Mouse (Mus musculus) heart, embryonic 10.5 days (tissue): ENCODE measurements at regions not wholly inside any gene's neighbourhood (a gene's known extent, or its start where the extent isn't known, plus 50 kb on each side); places are given as distances from the start of the nearest gene placed in this dataset.

Source experiments
- DNase-seq: peaks from one replicate; pipeline ENCODE4 v3.0.0-alpha.2; 2017; ENCODE audit warnings: low spot score
- H3K27ac ChIP-seq: fragments of 300-500 bp; sonication (generic); 2 replicates; pipeline ENCODE4 v1.5.1; 2016; ENCODE audit warnings: mild to moderate bottlenecking
- H3K27me3 ChIP-seq: fragments of 300-500 bp; sonication (generic); 2 replicates; pipeline ENCODE4 v1.6.1; 2016; ENCODE audit warnings: mild to moderate bottlenecking; ENCODE audit not compliant: poor library complexity, insufficient read depth, severe bottlenecking
- H3K36me3 ChIP-seq: fragments of 300-500 bp; sonication (generic); 2 replicates; pipeline ENCODE4 v1.6.1; 2016; ENCODE audit warnings: mild to moderate bottlenecking, moderate library complexity
- H3K4me1 ChIP-seq: fragments of 300-500 bp; sonication (generic); 2 replicates; pipeline ENCODE4 v1.6.1; 2016; ENCODE audit warnings: mild to moderate bottlenecking
- H3K4me3 ChIP-seq: fragments of 300-500 bp; sonication (generic); 2 replicates; pipeline ENCODE4 v1.5.1; 2016; ENCODE audit warnings: mild to moderate bottlenecking, moderate library complexity
- H3K9me3 ChIP-seq: fragments of 300-500 bp; sonication (generic); 2 replicates; pipeline ENCODE4 v1.6.1; 2016; ENCODE audit warnings: mild to moderate bottlenecking, moderate library complexity
- WGBS: fragments of 180-500 bp; shearing (Covaris S2); methylation state at CpG from one replicate; pipeline ENCODE4 v1.1.7; 2016; 5-methylcytosine and 5-hydroxymethylcytosine counted together

- Histone ChIP-seq H3K4me1 (peaks cover 25% of the 10 kb centered on the region), H3K27ac (peak overlapping the region; percentile 87), H3K36me3 (no peaks in the 10 kb centered on the region), H3K4me3 (no peak overlapping the region), H3K9me3 (no peaks in the 10 kb centered on the region), H3K27me3 (no peaks in the 10 kb centered on the region)
- DNase-seq = peak; percentile 45
- 36% methylated on average over 6 of the region's 6 CpGs for WGBS
Measured at GRCm38 (mm10) chr7:111155995-111156394, 73.2 kb upstream of the Eif4g2 start.

- WGBS = 83% methylated on average over 13 of the region's 13 CpGs
- Histone ChIP-seq H3K9me3 (no peaks in the 10 kb centered on the region), H3K27me3 (no peaks in the 10 kb centered on the region), H3K36me3 (no peaks in the 10 kb centered on the region), H3K4me3 (no peak overlapping the region), H3K4me1 (peaks cover 40% of the 10 kb centered on the region), H3K27ac (no peak overlapping the region)
- peak; percentile 64 for DNase-seq
Measured at GRCm38 (mm10) chr7:111154217-111154616, 71.4 kb upstream of the Eif4g2 start.

GRCm38 (mm10) chr7:111150540-111150939 lies 67.7 kb upstream of the Eif4g2 start:
- Histone ChIP-seq H3K27me3 (no peaks in the 10 kb centered on the region), H3K4me1 (peaks cover 20% of the 10 kb centered on the region; the same call in 1 of the 2 replicates), H3K9me3 (no peaks in the 10 kb centered on the region), H3K4me3 (no peak overlapping the region), H3K36me3 (no peaks in the 10 kb centered on the region), H3K27ac (peak overlapping the region; percentile 36; the same call in 1 of the 2 replicates)
- DNase-seq = peak; percentile 17
- 67% methylated on average over 5 of the region's 5 CpGs for WGBS

GRCm38 (mm10) chr7:111150115-111150514 lies 67.3 kb upstream of the Eif4g2 start:
- WGBS = 63% methylated on average over 5 of the region's 5 CpGs
- DNase-seq = peak; percentile 41
- H3K27ac ChIP-seq = peak overlapping the region; percentile 36; the same call in 1 of the 2 replicates
- H3K36me3 ChIP-seq = no peaks in the 10 kb centered on the region
- no peaks in the 10 kb centered on the region for H3K9me3 ChIP-seq
- H3K27me3 ChIP-seq = no peaks in the 10 kb centered on the region
- H3K4me1 ChIP-seq = peaks cover 20% of the 10 kb centered on the region; the same call in 1 of the 2 replicates
- no peak overlapping the region for H3K4me3 ChIP-seq

- no peaks in the 10 kb centered on the region for H3K36me3 ChIP-seq
- 81% methylated on average over 6 of the region's 6 CpGs for WGBS
- no peak overlapping the region; the same call in 1 of the 2 replicates for H3K27ac ChIP-seq
- no peaks in the 10 kb centered on the region for H3K9me3 ChIP-seq
- no peaks in the 10 kb centered on the region for H3K27me3 ChIP-seq
- DNase-seq = no peak
- H3K4me1 ChIP-seq = peaks cover 20% of the 10 kb centered on the region; the same call in 1 of the 2 replicates
- no peak overlapping the region for H3K4me3 ChIP-seq
Measured at GRCm38 (mm10) chr7:111147593-111147992, 64.8 kb upstream of the Eif4g2 start.

- no peaks in the 10 kb centered on the region for H3K36me3 ChIP-seq
- WGBS = 66% methylated on average over 4 of the region's 4 CpGs
- H3K27ac ChIP-seq = no peak overlapping the region
- peaks cover 25% of the 10 kb centered on the region; the same call in 1 of the 2 replicates for H3K4me1 ChIP-seq
- H3K27me3 ChIP-seq = no peaks in the 10 kb centered on the region
- DNase-seq = no peak
- H3K9me3 ChIP-seq = no peaks in the 10 kb centered on the region
- H3K4me3 ChIP-seq = no peak overlapping the region
Measured at GRCm38 (mm10) chr7:111146670-111147069, 63.8 kb upstream of the Eif4g2 start.

- Histone ChIP-seq H3K27ac (no peak overlapping the region), H3K9me3 (no peaks in the 10 kb centered on the region), H3K36me3 (no peaks in the 10 kb centered on the region), H3K4me1 (peaks cover 23% of the 10 kb centered on the region), H3K27me3 (no peaks in the 10 kb centered on the region), H3K4me3 (no peak overlapping the region)
- WGBS = 68% methylated on average over 3 of the region's 3 CpGs
- DNase-seq = no peak
Measured at GRCm38 (mm10) chr7:111144216-111144615, 61.4 kb upstream of the Eif4g2 start.

- no peak for DNase-seq
- Histone ChIP-seq H3K9me3 (no peaks in the 10 kb centered on the region), H3K36me3 (no peaks in the 10 kb centered on the region), H3K27ac (0 out of 2 replicates have a peak overlapping the region, but pooled peaks have one; percentile 16), H3K27me3 (no peaks in the 10 kb centered on the region), H3K4me3 (peak overlapping the region; percentile 8; the same call in 1 of the 2 replicates), H3K4me1 (peaks cover 32% of the 10 kb centered on the region)
- 54% methylated on average over 7 of the region's 7 CpGs for WGBS
Measured at GRCm38 (mm10) chr7:111141285-111141965, 58.6 kb upstream of the Eif4g2 start.

GRCm38 (mm10) chr7:111138038-111138437 lies 55.2 kb upstream of the Eif4g2 start:
- no peak overlapping the region for H3K4me3 ChIP-seq
- H3K27ac ChIP-seq = no peak overlapping the region
- 85% methylated on average over 2 of the region's 2 CpGs for WGBS
- no peak for DNase-seq
- peaks cover 37% of the 10 kb centered on the region for H3K4me1 ChIP-seq
- H3K36me3 ChIP-seq = no peaks in the 10 kb centered on the region
- no peaks in the 10 kb centered on the region for H3K27me3 ChIP-seq
- no peaks in the 10 kb centered on the region for H3K9me3 ChIP-seq

GRCm38 (mm10) chr7:111136066-111136639 lies 53.3 kb upstream of the Eif4g2 start:
- no peaks in the 10 kb centered on the region for H3K27me3 ChIP-seq
- WGBS = 40% methylated on average over 6 of the region's 6 CpGs
- peak overlapping the region; percentile 47; the same call in 1 of the 2 replicates for H3K27ac ChIP-seq
- H3K4me3 ChIP-seq = no peak overlapping the region
- no peak for DNase-seq
- no peaks in the 10 kb centered on the region for H3K9me3 ChIP-seq
- no peaks in the 10 kb centered on the region for H3K36me3 ChIP-seq
- H3K4me1 ChIP-seq = peaks cover 27% of the 10 kb centered on the region

- Histone ChIP-seq H3K9me3 (no peaks in the 10 kb centered on the region), H3K27ac (no peak overlapping the region)
- 56% methylated on average over 2 of the region's 2 CpGs for WGBS
Measured at GRCm38 (mm10) chr7:111134496-111134895, 51.7 kb upstream of the Eif4g2 start.

More at GRCm38 (mm10) chr7:111134496-111134895, 51.7 kb upstream of the Eif4g2 start:
- Histone ChIP-seq H3K4me1 (peaks cover 19% of the 10 kb centered on the region), H3K4me3 (no peak overlapping the region), H3K36me3 (no peaks in the 10 kb centered on the region), H3K27me3 (no peaks in the 10 kb centered on the region)
- DNase-seq = no peak
